In the genomic region with DNA sequence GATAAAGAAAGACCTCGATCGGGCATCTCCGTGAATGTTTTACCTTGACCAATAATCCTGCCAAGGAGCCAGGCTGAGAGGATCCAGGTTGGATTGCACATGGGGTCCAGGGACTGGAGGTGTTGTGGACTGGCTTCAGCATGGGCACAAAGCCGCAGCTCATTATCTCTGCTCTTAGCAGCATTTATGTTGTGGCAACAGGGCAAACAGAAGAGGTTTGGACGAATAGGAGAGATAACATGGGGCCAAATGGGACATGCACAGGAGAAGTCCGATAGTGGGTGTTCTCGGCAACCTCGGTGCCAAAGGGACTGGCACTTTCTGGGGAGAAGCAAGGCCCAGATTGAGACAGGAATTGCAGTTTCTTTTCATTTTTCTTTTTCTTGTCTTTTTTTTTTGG, we compare ENCODE assay signal across 16 mouse cellular contexts.
"Had no signal": no experiment of that assay in that cellular context is flagged by ENCODE, and none has a peak within 500 bp of the region (broad histone marks: within the 10 kb centered on the region; RNA-seq: fewer than 3 reads in every experiment).

No protein-coding gene starts in this region.

- ATAC-seq: lung, postnatal 0 days had no signal

- H3K27me3 ChIP-seq: limb, embryonic 13.5 days; neural tube, embryonic 12.5 days; stomach, embryonic 15.5 days had no signal

- H3K4me3 ChIP-seq: limb, embryonic 13.5 days; midbrain, embryonic 10.5 days; neural tube, embryonic 12.5 days; stomach, embryonic 15.5 days had no signal

- H3K27ac ChIP-seq: limb, embryonic 13.5 days; liver, embryonic 14.5 days; midbrain, embryonic 10.5 days; neural tube, embryonic 12.5 days; stomach, embryonic 15.5 days had no signal

- H3K4me2 ChIP-seq: limb, embryonic 13.5 days; neural tube, embryonic 12.5 days; stomach, embryonic 15.5 days had no signal

- DNase-seq: kidney, postnatal 14 days; left cerebral cortex, postnatal 4 days; lung, adult 2 months; lung, postnatal 36 days; midbrain, embryonic 14.5 days; retina, postnatal 1 day; right cerebral cortex, postnatal 4 days; spleen, adult 18-20 months; thymus, adult 2 months; thymus, postnatal 25 days had no signal

- H3K9me3 ChIP-seq: limb, embryonic 13.5 days; midbrain, embryonic 10.5 days; neural tube, embryonic 12.5 days; stomach, embryonic 15.5 days had no signal

- H3K36me3 ChIP-seq: midbrain, embryonic 10.5 days; neural tube, embryonic 12.5 days; stomach, embryonic 15.5 days had no signal

- H3K4me1 ChIP-seq: neural tube, embryonic 12.5 days; stomach, embryonic 15.5 days had no signal

- H3K9ac ChIP-seq: limb, embryonic 13.5 days; liver, embryonic 14.5 days; neural tube, embryonic 12.5 days; stomach, embryonic 15.5 days had no signal
